Mouse (Mus musculus) heart, adult 9 months (tissue): Measurements from ENCODE around the gene Dera.

ENCODE experiments used
- DNase-seq, 2 experiments: peaks; one replicate each; pipeline ENCODE4 v3.0.0; 2022; ENCODE audit warnings: low spot score in 2 of 2

Dera gene

GRCm38 (mm10) chr6:137757891-137758290, 3.5 kb downstream of the Dera start:
- no peak for DNase-seq

DNA sequence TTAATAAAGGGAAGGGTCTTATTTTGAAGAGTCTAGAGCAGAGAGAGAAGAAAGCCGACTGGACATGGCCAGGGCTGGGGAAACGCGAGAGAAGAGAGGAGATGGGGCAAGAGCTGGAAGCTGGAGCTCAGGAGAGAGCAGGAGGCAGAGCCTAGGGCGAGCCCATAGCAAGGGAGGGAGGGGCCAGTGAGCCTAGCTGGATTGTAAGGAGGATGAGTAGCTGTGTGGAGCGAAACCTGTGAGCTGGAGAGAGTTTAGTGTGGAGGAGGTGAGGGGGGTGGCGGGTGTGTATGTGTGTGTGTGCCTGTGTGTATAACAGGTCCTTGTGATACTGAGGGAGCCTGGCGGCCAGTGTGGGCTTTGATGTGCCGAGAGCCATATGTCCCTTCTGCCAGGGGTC, 5.3 kb downstream of the Dera start:
- DNase-seq = no peak

- no peak for DNase-seq
These were observed 6.6 kb downstream of the Dera start for GRCm38 (mm10) chr6:137760966-137761365.

GRCm38 (mm10) chr6:137764572-137765210, 10.3 kb downstream of the Dera start:
- DNase-seq = no peak

- no peak for DNase-seq
These were observed 11.8 kb downstream of the Dera start for GRCm38 (mm10) chr6:137766177-137766576.

GRCm38 (mm10) chr6:137771621-137772250, 17.4 kb downstream of the Dera start:
- DNase-seq = no peak

DNA sequence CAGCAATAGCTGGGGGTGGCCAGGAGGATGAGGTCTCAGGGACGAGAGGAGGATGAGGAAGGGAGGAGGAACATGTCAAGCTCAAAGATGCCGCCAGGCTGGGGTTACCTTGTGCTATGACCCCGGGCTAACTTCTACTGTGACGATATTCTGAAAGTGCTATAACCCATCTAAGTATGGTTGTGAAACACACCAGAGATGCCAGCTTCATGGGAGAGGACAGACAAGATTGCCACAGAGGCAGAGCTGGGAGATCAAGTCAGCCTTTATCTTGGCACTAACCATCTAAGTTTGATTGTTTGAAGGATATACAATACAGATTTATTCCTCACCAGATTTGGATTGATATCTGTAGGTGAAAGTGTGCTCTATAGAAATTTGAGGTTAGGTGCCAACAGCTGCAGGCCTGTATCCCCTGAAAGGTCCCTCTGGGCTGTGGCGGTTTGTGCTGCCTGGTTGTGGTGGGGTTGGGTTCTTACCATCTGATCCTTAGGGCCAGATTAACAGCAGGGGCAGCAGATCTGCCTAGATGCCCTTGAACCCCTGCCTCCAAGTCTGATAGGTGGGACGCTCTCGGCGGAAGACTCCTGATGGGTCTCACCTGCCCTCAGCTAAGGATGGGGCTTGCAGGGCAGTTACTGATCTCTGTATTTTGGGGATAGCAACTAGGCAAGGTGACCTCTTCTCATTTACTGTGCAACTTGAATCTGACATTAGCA, 18.7 kb downstream of the Dera start:
- DNase-seq = no peak

DNA sequence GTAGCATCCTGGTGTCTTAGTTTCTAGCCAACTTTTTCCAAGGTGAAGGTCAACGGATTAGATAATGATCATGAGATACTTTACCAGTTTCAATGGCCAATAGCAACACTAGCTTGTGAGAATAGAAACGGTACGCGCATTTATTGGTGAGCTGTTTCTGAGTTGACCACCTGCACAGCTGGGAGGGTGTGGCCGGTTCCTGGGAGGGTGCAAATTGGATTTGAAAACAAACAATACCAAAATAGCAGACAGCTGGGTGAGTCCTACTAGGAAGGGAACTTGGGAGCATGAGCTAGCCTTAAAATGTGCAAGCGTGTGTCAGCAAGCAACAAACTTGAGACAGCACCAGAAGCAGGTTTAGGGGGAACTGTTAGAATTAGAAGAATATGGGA, 19.3 kb downstream of the Dera start:
- no peak for DNase-seq

- no peak for DNase-seq
These were observed 19.8 kb downstream of the Dera start for GRCm38 (mm10) chr6:137774166-137774565.

DNA sequence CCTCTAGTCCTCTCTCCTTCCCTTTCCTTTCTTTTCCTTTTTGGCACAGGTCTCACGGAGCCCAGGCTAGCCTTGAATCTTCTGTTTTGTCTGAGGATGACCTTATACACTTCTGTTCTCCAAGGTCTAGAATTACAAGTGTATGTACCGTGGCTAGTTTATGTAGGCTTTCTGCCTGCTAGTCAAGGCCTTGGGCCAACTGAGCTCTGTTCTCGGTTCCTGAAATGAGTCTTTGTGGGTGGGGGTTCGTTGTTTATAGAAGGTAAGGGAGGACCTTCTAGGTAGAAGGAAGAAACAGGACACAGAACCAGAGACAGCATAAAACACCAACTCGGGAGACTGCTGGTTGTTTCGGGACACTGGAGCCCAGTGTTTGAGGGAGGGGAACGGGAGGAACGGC, 20.8 kb downstream of the Dera start:
- DNase-seq = no peak

DNA sequence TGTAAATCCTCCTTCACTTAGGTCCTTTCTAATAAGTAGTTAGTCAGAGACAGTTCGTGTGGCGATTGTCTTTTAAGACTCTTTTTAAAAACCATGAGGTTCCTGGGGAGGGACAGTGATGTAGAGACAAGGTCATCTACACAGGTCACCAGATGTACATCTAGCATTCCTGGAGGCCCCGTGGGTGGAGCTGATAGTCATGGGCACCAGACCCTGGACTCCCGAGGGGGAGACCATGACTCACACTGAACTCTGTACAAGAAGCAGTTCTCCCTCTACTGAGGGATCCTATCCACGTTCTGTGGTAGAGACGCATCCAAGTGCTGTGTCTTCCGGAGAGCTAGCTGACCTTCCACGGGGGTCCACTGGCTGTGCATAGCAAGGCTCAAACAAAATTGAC, 22.6 kb downstream of the Dera start:
- no peak for DNase-seq

GRCm38 (mm10) chr6:137783899-137784637, 29.7 kb downstream of the Dera start:
- DNase-seq = no peak

DNA sequence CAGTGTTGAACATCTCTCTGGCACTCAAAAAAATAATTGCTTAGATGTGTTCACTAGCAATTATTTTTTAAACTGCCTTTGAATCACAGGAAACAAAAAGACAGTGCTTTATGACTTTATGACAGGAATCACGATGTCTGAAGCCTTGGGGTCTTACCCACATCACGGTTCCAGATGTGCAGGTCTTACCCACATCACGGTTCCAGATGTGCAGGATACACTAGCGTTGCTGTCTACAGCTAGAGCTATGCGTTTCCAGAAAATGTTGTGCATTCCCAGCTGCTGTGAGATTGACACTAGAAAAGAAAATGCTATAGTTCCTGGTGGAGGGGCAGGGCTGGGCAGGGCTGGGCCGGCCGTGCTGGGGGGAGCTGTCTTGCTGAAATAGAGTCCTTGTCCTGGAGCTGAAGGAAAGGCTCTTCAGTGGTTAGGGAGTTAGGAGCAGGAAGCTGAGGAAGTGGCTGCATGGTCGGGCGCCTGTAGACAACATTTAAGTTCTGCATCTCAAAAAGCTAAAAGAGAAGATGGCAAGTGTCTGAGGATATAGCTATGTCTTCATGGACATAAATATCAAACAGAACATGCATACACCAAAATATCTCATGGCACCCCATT, 34.7 kb downstream of the Dera start:
- DNase-seq = no peak

DNA sequence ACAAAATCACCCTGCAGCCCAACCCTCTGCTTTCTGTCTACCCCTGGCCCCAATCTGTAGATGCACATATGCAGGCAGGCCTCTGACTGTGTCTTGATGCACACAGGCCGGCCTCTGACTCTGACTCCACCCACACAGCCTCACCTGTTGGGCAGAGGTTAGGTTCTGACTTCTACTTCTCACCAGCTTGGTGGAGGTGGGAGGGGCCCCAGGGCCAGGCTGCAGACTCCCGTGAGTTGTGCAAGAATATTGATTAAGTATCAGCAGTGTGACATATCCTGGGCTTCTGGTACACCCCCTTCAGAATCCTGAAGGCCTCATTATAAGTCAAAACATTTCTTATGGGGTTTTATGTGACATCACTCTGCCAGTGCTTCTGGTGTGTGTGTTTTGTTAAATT, 35.3 kb downstream of the Dera start:
- no peak for DNase-seq

- no peak for DNase-seq
These were observed 41.1 kb downstream of the Dera start for GRCm38 (mm10) chr6:137795494-137795893.

DNA sequence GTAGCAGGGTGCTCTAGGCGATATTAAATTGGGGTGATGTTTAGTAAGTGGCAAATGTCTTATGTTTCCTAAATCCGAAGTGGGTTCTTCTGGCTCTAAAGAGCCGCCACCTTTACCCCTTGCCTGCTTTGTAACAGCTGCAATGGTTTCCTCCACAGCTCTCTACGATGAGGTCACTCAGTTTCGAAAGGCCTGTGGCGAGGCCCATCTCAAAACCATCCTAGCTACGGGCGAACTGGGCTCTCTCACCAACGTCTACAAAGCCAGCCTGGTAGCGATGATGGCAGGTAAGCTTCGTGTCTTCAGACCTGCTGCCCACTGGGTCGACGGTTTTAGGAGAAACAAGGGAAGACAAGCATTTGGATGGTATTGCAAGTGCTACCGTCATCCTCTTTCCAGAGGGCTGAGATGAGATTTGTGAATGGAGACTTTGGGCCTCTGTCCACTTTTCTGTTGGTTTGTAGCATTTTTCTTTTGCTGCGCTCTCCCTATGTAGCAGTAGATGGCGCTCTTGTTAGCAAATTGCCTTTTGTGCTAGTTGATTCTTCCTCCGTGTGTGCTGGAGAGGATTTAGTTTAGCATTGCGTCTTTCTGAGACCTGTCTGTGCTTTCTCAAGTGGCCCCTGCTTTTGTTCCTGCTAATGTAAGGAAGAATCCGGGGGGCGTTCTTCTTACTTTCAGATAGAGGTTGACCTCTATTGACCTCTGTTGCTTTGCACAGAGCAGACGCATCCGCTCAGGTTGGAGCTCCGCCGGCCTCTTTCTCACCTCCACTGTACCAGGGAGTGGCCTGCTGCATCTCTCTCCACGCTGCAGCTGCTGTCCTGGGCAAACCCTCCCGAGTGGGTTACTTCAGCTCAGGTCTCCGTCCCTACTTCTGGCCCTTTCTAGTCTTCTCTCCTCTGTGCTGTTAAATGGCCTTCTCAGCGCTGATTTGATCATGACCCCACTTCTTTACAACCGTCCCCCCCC, 42.5 kb downstream of the Dera start:
- no peak for DNase-seq

- DNase-seq = no peak
These were observed 44.9 kb downstream of the Dera start for GRCm38 (mm10) chr6:137799253-137799652.

GRCm38 (mm10) chr6:137803456-137804005, 49.2 kb downstream of the Dera start:
- no peak for DNase-seq

DNA sequence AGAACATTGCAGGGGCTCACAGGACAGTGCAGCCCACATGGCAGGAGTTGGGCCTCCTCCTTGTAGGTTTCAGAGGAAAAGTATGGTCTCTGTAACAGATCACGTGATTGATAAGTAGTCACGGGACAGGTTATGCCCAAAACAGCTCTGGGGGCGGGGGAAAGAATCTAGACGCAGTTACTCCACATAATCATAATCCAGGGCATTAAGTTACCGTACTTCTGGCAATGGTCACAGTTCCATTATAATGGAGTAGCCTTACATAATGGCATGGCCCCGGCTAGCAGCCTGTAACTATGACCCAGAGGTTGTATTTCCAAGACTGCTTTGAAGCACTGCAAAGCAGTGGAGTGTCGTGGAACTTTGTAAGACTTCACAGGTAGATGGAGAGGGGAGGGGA, 49.8 kb downstream of the Dera start:
- no peak for DNase-seq

DNA sequence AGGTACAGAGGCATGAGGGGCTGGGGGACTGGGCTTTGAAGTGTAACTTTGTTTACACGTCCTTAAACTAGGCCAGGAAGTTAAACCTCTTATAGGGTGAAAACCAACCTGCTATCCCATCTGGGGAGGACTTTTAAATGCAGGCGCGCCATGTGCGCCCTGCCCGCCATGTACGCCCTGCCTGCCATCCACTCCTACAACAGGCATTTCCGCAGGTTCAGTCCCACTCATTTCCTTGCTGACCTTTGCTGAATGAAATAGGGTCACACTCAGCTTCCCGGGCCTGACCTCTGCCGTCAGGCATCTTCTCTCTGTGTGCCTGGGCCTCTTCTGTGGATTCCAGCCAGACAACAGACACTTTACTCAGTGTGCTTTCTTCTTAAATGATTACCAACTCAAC, 50.3 kb downstream of the Dera start:
- no peak for DNase-seq

- DNase-seq = no peak
These were observed 52.0 kb downstream of the Dera start for GRCm38 (mm10) chr6:137806342-137806741.
